Mouse (Mus musculus): ENCODE measurements around the gene Armc9.
A peak's percentile ranks its signal among the peaks of the same experiment; 100 is the strongest.

The Armc9 gene

DNA sequence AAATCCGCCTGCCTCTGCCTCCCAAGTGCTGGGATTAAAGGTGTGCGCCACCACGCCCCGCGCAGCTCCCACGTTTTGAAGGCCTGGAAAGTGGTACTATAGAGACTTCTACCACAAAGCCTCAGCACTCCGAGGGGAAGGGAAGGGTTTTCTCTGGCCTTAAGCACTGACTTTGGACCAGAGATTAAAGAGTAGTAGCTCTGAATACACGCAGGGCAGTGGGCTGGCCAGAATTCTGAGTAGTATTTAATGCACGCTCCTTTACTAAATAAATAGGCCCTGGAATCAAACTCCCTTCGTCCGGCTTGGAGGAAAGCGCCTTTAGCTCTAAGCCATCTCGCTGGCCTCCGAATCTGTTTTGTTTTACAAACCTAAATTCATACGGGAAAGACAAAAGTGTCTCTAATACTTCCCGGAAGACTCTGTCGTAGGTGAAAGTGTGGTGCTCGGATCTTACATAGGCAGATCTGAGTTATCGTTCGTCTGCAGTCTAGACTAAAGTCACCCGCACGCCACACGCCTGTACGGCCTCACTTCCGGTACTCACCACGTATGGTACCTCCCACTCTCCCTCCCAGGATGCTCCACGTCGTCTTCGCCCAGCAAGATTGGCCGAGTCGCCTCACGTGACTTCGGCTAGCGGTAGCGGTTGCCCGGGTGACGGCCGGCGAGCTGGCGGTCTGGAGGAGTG is at the start of gene Armc9:
Gene Armc9, plus strand, starts transcription at position 648 of the 691 bp plus-strand sequence.
- DNase-seq: peak; percentile 94 to 95

DNA sequence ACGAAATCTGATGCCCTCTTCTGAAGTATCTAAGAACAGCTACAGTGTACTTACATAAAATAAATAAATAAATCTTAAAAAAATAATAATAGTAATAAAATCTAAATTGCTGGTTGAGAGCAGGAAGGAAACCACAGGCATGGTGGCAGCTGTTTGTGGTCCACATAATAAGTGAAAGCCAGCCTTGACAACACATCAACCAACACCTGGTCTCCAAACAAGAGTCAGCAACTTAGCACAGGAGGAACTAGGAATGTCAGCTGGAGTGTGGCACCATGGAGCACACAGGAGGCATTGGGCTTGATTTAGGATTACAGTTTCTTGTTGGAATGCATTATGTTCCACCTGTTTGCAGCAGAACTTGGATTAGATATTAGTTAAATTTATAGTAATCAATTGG is 49.5 kb upstream of the Armc9 start:
- DNase-seq: no peak

GRCm38 (mm10) chr1:86111779-86112178 is 42.8 kb upstream of the Armc9 start, which contains the start of gene Htr2b:
TSS of gene Htr2b (minus strand) at chr1:86111970.
- peak; percentile 15 to 18 for DNase-seq

DNA sequence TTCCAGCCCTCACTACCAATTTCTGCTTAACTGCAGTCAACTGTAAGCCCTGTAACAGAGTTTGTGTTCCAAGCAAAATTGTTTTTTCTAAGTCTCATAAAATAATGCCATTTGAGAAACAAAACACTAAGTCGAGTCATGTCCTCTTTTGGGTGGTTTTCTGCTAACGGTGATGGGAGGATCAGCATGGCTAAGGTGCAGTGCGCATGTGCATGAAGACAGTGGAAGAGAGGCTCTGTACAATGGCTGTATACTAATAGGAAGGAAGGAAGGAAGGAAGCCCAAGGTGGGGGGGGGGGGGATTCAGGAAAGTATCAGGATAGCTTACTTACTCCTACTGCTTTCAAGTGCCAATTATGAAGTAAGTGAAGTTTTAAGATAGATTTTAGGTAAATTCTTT is 40.4 kb upstream of the Armc9 start:
- DNase-seq: no peak

DNA sequence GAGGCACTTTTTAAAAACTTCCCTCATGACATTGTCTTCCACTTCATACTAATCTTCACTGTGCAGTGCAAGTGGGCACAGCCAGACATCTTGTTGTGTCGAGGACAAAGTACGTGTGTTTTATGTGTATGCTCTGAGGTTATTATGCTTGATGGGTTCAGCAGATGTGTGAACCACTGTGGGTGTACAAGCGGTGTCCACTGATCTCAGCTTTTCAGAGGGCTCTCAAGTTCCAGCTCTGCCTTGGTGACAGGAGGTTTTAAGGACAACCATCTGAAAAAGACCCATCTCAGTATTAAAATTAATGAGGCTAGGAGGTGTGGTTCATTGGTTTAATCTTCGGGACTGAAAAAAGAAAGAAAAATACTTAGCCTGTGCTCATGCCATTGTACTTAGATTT is 35.0 kb upstream of the Armc9 start:
- DNase-seq: no peak

- no peak for DNase-seq
These were observed 28.5 kb upstream of the Armc9 start for GRCm38 (mm10) chr1:86126036-86126435.

- no peak for DNase-seq
These were observed 21.2 kb upstream of the Armc9 start, which contains the start of gene Gm21972 for GRCm38 (mm10) chr1:86133337-86133736. TSS of gene Gm21972 (plus strand) at chr1:86133637.

DNA sequence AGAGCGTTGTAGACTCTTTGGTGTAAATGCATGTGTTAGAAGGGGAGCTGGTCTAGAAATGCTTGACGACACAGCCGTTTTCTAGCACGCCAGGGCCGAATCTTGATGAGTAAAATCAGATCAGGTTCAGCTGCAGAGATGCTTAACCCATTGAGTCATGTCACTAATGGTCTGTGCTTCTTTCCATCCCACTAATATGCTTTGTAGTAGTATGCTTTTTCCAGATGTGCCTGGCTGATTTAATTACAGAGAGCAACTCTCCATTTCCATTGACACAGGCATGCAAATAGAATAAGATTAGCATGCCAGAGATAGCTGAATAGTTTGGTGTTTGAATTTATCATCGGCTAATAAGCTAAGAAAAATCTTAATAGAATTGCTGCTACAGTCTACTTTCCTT is 19.3 kb upstream of the Armc9 start:
- DNase-seq: no peak

GRCm38 (mm10) chr1:86141081-86141480 is 13.5 kb upstream of the Armc9 start:
- DNase-seq: no peak

- no peak for DNase-seq
These were observed 11.4 kb upstream of the Armc9 start for GRCm38 (mm10) chr1:86143165-86143564.

DNA sequence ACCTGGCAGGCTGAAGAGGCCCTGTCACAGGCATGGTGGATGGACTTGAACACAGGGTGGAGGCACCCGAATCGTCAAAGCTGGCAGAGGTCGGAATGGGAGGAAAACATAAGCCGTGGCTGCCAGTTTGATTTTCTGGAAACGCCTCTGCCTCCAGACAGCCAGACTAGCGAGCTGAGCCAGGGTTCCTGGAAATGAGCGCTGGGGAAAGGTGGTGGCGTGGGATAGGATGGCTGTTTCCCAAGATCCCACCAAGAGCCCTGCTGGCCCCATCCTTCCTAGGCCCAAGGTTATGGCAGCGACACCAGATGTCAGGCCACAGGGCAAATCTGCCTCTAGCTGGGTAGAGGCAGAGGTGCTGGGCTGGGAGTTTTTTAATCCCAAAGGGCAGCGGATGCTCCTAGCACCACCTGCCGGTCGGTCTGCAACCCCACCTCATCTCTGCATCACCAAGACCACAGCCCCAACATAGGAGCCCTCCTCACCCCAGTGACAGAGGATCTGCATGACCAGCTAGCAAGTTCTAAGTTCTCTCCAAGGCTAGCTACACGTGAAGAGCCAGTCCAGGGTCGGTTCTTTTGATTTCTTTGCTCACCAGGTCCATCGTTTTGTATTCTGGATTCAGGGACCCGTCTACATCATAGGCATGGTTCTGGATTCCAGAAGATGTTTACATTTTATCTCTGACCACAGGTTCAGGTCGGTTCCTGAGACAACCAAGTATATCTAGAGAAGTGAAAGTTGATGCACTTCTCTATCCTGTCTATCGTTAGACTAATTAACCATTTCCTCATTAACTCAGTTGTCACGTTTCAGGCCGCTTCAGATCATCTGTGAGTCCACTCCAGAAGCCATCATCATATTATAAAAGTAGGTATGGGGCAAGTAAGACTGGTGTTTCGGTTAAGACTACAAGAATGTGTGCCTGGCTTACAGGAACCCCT is 10.3 kb upstream of the Armc9 start:
- peak; percentile 12 to 14 for DNase-seq

DNA sequence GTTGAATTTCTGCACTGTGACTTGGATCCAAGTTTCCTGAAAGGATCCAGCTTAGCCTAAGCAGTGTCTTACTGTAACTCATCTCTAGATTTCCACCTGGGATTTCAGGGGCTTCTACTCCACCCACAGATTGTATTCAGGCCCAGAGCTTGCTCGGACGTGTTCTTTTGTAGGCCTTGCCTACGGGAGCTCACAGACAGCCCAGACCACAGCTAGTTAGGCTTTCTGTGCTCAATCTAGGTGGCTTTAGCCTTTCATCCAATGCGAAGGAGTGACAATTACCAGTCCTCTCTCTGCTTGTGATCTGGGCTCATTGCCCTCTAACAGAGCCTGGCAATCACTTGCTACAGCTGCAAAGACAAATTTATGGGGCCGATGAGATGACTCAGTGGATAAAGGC is 8.3 kb upstream of the Armc9 start:
- DNase-seq: no peak

- no peak for DNase-seq
These were observed 7.0 kb upstream of the Armc9 start for GRCm38 (mm10) chr1:86147557-86147956.

GRCm38 (mm10) chr1:86148161-86148560 is 6.4 kb upstream of the Armc9 start:
- peak; percentile 18 to 26 for DNase-seq

DNA sequence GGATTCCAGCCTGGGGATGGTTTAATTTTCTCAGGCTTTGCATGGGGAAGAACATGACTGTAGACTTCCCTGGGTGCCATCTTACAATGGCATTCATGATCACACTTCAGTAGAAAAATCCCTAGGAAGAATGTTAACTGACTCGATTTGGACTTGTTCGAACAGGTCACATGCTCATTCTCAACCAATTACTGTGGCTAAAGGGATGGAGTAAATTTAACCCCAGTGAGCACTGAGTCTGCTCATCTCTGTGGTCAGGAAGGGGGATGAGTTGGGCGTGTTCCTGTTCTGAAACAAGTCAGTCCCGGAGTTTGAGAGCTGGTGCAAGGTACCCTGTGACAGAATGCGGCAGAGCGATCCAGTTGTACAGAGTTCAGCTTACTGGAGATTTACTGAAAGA is 3.7 kb upstream of the Armc9 start:
- DNase-seq: no peak

- DNase-seq: no peak
These were observed 3.2 kb upstream of the Armc9 start for GRCm38 (mm10) chr1:86151376-86151775.

GRCm38 (mm10) chr1:86152618-86153017 is 2.0 kb upstream of the Armc9 start:
- DNase-seq: no peak

DNA sequence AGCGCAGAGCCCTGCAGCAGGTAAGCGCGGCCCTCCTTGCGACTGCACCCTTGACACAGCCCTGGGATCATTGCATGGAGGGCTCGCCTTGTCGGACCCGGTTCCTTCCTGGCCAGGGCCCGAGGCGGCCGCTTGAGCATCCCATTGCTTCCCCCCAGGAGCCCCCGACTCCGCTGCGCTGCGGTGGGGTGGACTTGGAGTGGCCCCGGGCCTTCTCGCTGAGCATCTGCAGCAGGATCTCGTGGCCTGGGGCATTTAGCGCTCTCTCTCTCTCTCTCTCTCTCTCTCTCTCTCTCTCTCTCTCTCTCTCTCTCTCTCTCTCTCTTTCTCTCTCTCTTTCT is 214 bp downstream of the Armc9 start:
- no peak for DNase-seq

- DNase-seq: no peak
These were observed 1.5 kb downstream of the Armc9 start for GRCm38 (mm10) chr1:86156075-86156474.

DNA sequence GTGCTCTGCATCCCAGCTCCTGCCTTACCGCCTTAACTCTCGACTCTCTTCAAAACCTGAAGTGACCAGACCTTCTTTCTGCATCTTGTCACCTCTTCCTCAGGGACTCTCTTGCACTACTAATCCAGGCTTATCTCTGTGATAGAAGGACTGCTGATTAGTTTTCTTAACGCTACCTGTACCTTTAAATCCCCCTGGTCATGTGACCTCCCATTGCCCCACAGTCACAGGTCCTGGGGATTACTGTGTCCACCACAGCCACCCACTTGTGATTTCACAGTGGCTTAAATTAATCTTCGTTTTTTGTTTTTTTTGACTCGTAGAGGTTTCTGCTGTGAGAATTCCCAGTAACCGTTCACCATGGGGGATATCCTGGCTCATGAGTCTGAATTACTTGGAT is 2.0 kb downstream of the Armc9 start:
- no peak for DNase-seq

DNA sequence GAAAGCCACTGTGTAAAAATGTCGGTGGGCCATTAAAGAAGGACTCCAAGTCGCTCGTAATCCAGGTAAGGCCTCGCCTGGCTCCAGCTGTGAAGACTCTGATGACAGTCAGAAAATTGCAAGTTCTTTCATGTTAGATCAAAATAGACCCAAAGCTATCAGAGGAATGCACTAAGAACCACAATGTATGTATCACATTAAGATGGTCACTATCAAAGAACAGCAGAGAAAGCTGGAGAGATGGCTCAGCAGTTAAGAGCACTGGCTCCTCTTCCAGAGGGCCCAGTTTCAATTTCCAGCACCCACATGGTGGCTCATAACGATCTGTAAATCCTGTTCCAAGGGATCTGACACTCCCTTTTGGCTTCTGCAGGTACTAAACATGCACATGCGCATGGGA is 5.5 kb downstream of the Armc9 start:
- DNase-seq: no peak

- no peak for DNase-seq
These were observed 5.9 kb downstream of the Armc9 start for GRCm38 (mm10) chr1:86160479-86160878.

- DNase-seq: no peak
These were observed 6.5 kb downstream of the Armc9 start for GRCm38 (mm10) chr1:86161061-86161460.

DNA sequence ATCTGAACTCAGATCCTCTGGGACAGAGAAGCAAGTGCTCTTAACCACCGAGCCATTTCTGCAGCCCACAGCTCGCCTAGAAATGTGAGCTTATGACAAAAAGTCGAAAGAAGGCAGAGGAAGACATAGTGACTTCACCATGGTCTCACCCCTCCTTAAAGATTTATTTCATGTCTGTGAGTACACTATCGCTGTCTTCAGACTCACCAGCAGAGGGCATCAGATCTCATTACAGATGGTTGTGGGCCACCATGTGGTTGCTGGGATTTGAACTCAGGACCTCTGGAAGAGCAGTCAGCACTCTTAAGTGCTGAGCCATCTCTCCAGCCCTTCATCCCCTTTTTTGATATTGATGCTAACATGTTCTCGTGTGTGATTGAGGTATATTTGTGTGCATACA is 20.0 kb downstream of the Armc9 start:
- DNase-seq: no peak
